Mouse (Mus musculus) embryonic facial prominence, embryonic 12.5 days (tissue): ENCODE results near the gene Itga10. TPM values are rescaled to one million over a fixed set of nuclear protein-coding genes. Genes with fewer than 3 reads are reported as not detected.
"Not testable (repeated sequence)": the region's sequence is repeated elsewhere in the genome, so short reads cannot be mapped to it uniquely, and the experiment has no call there.

Source experiments
- ATAC-seq: fragments of 200-750 bp; cut with Nextera tagmentation; 2 replicates; pipeline ENCODE4 v1.8.0; 2017; ENCODE audit not compliant: insufficient number of reproducible peaks, insufficient read depth, low FRiP score, low TSS enrichment
- H3K27ac ChIP-seq: fragments of 300-500 bp; sonication (generic); 2 replicates; pipeline ENCODE4 v1.5.1; 2016; ENCODE audit warnings: mild to moderate bottlenecking
- H3K27me3 ChIP-seq: fragments of 300-500 bp; sonication (generic); 2 replicates; pipeline ENCODE4 v1.6.1; 2016; ENCODE audit warnings: mild to moderate bottlenecking, moderate library complexity
- H3K36me3 ChIP-seq: fragments of 300-500 bp; sonication (generic); 2 replicates; pipeline ENCODE4 v1.6.1; 2016; ENCODE audit warnings: mild to moderate bottlenecking
- H3K4me1 ChIP-seq: fragments of 300-500 bp; sonication (generic); 2 replicates; pipeline ENCODE4 v1.6.1; 2016
- H3K4me2 ChIP-seq: fragments of 300-500 bp; sonication (generic); replicated peaks from 2 replicates; pipeline ENCODE4 v1.6.1; 2016; ENCODE audit warnings: mild to moderate bottlenecking, moderate library complexity
- H3K4me3 ChIP-seq: fragments of 300-500 bp; sonication (generic); 2 replicates; pipeline ENCODE4 v1.5.1; 2016; ENCODE audit warnings: mild to moderate bottlenecking
- H3K9ac ChIP-seq: fragments of 300-500 bp; sonication (generic); 2 replicates; pipeline ENCODE4 v1.6.1; 2016; ENCODE audit warnings: mild to moderate bottlenecking, moderate library complexity
- H3K9me3 ChIP-seq: fragments of 300-500 bp; sonication (generic); 2 replicates; pipeline ENCODE4 v1.6.1; 2016; ENCODE audit warnings: mild to moderate bottlenecking, moderate library complexity
- WGBS: fragments of 180-500 bp; shearing (Covaris S2); methylation state at CpG from one replicate; pipeline ENCODE4 v1.1.7; 2016; 5-methylcytosine and 5-hydroxymethylcytosine counted together
- polyA plus RNA-seq: library from polyadenylated mRNA; unstranded; fragments of >200 nt; fragmentation: Nextera tagmentation; extraction: Ambion mirVana; gene quantifications from 2 replicates; pipeline ENCODE4 v1.2.1, GENCODE M21; 2016

The Itga10 gene
- polyA plus RNA-seq, 1 experiment from 2014 or later: 0.81 TPM

DNA sequence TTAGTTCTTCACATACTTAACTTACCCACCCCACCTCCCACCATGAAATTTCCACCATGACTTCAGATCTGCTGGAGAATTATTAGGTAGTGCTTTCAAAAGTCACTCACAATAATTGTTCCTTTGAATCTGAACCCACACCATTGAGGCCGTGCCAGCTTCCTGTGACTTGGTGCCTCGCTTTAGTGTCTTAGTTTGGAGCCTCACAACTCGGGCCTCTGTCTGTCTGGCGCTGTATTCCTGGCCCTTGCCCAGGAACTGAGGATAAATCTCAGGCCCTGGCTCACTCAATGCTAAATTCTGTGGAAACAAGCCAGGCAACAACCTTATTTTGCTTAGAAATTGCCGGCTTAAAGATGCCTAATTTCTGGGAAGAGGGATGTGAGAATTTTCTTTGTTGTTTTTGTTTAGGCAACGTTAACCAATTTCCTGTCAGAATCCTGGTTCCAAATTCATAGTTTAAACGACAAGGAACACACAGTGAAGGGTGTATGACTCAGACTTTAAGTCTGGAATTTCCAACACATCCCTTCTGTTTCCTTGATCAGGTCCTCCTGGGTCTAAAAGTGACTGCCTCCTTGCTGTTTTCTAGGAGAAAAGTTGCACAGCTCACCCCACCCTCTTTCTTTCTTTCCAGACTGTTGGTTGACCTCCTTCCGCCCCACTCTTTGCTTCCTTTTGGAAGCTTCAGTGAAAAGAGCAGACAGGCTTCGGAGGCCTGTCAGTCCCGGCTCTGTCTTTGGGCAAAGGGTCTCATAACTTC is 43.3 kb upstream of the Itga10 start:
- 24% methylated on average over 10 of the region's 10 CpGs for WGBS
- H3K4me2 ChIP-seq: peak overlapping the region; percentile 65
- H3K27ac ChIP-seq: peak overlapping the region; percentile 97
- ATAC-seq: no peak
- no peaks in the 10 kb centered on the region for H3K9me3 ChIP-seq
- no peaks in the 10 kb centered on the region for H3K36me3 ChIP-seq
- H3K27me3 ChIP-seq: peaks cover 6% of the 10 kb centered on the region; the same call in 1 of the 2 replicates
- H3K4me1 ChIP-seq: peaks cover 46% of the 10 kb centered on the region
- H3K9ac ChIP-seq: peak overlapping the region; percentile 95
- peak overlapping the region; percentile 89 for H3K4me3 ChIP-seq

DNA sequence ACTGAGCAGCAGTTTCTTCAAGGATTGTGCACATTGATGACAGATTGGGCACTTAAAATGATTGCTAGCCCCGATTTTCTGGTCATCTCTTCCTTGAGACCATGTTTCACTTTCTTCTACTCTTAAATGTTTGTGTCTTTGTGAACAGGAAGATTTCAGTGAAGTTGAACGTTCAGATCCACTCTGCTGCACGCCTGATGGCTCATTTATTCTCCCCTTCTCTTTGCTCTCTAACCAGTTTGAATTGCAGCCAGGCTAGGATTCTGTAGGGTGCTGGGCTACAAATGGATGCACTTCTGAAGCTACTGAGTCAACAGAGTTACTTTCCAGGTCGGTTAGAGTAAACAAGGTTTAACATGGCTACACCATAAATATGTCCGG is 42.7 kb upstream of the Itga10 start:
- Histone ChIP-seq H3K27ac (peak overlapping the region; percentile 97), H3K27me3 (peaks cover 6% of the 10 kb centered on the region; the same call in 1 of the 2 replicates), H3K4me2 (peak overlapping the region; percentile 65), H3K9ac (peak overlapping the region; percentile 95), H3K4me3 (peak overlapping the region; percentile 89), H3K36me3 (no peaks in the 10 kb centered on the region), H3K4me1 (peaks cover 42% of the 10 kb centered on the region), H3K9me3 (no peaks in the 10 kb centered on the region)
- no peak for ATAC-seq
- WGBS: 46% methylated on average over 5 of the region's 5 CpGs

DNA sequence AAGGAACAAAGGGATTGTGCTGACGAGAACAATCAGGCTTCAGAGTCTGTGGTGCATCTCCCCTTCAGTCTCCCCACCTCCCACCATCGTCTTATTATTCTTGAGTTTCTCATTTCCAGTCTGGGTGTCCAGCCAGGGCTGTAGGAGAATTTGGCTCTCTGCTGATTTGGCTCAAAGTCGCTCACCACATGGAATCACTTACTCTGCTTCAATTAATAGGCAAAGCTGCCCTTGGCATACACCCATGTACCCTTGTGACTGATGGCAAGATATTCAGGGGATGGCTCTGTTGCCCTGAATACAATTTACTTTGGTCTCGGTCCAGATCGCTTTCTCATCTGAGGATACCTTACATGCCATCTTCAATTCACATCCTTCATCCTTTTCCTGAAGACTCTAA is 42.1 kb upstream of the Itga10 start:
- peak overlapping the region; percentile 95; the same call in 1 of the 2 replicates for H3K9ac ChIP-seq
- H3K4me3 ChIP-seq: peak overlapping the region; percentile 89
- H3K27ac ChIP-seq: peak overlapping the region; percentile 97
- peaks cover 6% of the 10 kb centered on the region; the same call in 1 of the 2 replicates for H3K27me3 ChIP-seq
- H3K9me3 ChIP-seq: no peaks in the 10 kb centered on the region
- ATAC-seq: no peak
- H3K4me2 ChIP-seq: peak overlapping the region; percentile 65
- peaks cover 39% of the 10 kb centered on the region for H3K4me1 ChIP-seq
- WGBS: 53% methylated on average over 5 of the region's 5 CpGs
- no peaks in the 10 kb centered on the region for H3K36me3 ChIP-seq

DNA sequence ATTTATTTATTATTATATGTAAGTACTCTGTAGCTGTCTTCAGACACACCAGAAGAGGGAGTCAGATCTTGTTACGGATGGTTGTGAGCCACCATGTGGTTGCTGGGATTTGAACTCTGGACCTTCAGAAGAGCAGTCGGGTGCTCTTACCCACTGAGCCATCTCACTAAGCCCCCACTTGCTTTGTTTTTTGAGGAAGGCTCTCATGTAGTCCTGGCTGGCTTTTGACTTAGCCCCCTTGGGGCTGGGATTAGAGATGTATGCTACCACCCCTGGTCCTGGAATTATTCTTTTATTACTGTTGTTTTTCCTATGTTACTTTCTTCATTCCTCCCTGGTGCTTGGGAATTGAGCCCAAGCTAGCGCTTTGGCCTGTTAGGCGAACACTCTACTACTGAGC is 39.4 kb upstream of the Itga10 start:
- 87% methylated on average over 4 of the region's 4 CpGs for WGBS
- not testable (repeated sequence) for H3K27me3 ChIP-seq, H3K9me3 ChIP-seq, H3K4me3 ChIP-seq, H3K36me3 ChIP-seq, H3K9ac ChIP-seq, ATAC-seq, H3K27ac ChIP-seq, H3K4me2 ChIP-seq
- peaks cover 25% of the 10 kb centered on the region for H3K4me1 ChIP-seq

DNA sequence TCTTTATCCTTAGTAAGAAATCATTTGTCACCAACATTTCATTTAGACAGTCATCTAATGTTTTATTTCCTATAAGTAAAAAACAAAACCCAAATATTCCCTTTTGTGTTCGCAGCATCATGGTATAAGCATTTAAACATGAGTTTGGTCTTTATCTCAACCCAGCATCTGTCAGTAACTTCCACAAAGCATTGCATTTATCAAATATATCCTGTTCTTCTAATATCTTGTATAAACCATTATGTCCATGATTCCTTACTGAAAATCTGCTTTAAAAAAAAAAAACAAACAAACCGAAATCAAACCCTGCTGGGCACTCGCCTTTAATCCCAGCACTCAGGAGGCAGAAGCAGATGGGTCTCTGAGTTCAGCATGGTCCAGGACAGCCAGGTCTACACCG is 38.8 kb upstream of the Itga10 start:
- no peak overlapping the region for H3K4me2 ChIP-seq
- 89% methylated on average over 4 of the region's 4 CpGs for WGBS
- peaks cover 25% of the 10 kb centered on the region for H3K4me1 ChIP-seq
- no peak overlapping the region for H3K9ac ChIP-seq
- no peak overlapping the region for H3K27ac ChIP-seq
- H3K4me3 ChIP-seq: no peak overlapping the region
- ATAC-seq: no peak
- H3K36me3 ChIP-seq: no peaks in the 10 kb centered on the region
- no peaks in the 10 kb centered on the region for H3K9me3 ChIP-seq
- H3K27me3 ChIP-seq: no peaks in the 10 kb centered on the region

DNA sequence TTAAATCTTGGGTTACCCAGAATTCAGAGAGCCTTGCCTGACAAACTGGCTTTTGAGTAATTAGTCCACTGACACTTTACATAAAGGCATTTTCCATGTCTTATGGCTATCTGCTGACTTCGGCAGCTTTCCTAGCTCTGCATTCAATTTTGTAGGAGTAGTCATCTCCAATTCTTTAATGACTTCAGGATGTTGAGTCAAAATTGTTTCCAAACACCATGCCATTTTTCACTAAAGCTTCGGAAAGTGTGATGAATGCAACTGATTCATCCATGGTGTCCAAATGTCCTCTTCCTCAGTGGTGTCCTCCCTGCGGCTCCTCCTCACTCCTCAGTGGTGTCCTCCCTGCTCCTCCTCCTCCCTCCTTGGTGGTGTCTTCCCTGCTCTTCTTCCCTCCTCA is 27.4 kb upstream of the Itga10 start:
- Histone ChIP-seq H3K4me3 (no peak overlapping the region), H3K4me1 (no peaks in the 10 kb centered on the region), H3K4me2 (no peak overlapping the region), H3K27ac (no peak overlapping the region), H3K36me3 (peaks cover 51% of the 10 kb centered on the region), H3K27me3 (no peaks in the 10 kb centered on the region), H3K9ac (no peak overlapping the region), H3K9me3 (no peaks in the 10 kb centered on the region)
- WGBS: 59% methylated on average over 3 of the region's 3 CpGs
- no peak for ATAC-seq

DNA sequence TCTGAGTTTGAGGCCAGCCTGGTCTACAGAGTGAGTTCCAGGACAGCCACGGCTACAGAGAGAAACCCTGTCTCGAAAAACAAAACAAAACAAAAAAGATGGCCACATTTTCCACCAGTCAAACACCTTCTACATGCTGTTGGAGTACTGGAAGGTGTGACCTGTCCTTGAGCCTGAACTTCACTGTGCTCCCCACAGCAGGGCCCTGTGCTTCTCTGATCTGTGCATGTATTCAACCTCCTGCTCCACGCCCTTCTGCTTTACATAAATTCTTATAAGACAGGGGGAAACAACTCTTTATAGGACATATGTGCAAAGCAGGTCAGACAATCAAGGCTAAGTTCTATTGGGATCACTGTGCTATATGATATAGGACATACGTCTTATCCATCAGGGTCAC is 22.2 kb upstream of the Itga10 start:
- Histone ChIP-seq H3K27ac (no peak overlapping the region), H3K9me3 (no peaks in the 10 kb centered on the region), H3K27me3 (no peaks in the 10 kb centered on the region), H3K36me3 (peaks cover 48% of the 10 kb centered on the region), H3K9ac (no peak overlapping the region), H3K4me3 (no peak overlapping the region), H3K4me1 (no peaks in the 10 kb centered on the region), H3K4me2 (no peak overlapping the region)
- WGBS: 94% methylated on average over 4 of the region's 4 CpGs
- ATAC-seq: no peak

DNA sequence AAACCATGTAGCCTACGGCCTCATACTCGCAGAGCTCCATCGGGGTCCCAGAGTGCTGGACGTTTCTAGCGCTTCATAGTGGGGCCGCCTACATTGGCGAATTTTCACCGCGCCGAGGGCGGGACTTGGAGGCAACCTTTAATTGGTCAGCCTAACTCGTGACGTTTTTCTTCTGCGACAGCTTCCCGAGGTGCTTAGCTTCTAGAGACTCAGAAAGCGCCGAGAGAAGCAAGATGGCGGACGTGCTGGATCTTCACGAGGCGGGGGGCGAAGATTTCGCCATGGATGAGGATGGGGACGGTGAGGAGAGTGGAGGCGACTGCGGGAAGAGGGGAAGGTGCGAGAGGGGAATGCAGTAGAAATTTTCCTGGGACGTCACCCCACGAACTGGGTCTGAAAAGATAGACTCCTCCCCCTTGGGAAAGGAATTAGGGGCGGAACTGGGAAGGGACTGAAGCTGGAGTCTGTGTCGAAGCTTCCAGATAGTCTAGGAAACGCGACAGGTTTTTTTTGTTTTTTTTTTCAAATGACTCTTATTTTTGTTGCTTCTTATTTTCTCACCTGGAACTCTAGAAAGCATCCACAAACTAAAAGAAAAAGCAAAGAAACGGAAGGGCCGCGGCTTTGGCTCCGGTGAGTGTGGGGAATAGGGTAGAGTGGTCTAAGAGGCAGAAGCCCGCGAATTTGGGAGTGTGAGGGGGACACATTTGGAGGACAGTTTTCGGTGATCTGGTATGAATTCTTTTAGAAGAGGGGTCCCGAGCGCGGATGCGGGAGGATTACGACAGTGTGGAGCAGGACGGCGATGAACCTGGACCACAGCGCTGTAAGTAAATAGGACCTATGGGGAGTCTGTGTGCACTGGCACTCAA is 15.4 kb upstream of the Itga10 start, which contains the start of gene Rbm8a:
Gene Rbm8a (plus strand): TSS at position 205 of the 872 bp plus-strand sequence.
- Histone ChIP-seq H3K4me2 (peak within 1 kb of the TSS; percentile 73), H3K9me3 (no peaks in the 10 kb centered on the region), H3K27ac (peak within 1 kb of the TSS; percentile 77), H3K27me3 (no peaks in the 10 kb centered on the region), H3K9ac (peak within 1 kb of the TSS; percentile 74), H3K4me1 (peaks cover 18% of the 10 kb centered on the region), H3K4me3 (peak within 1 kb of the TSS; percentile 70), H3K36me3 (peaks cover 21% of the 10 kb centered on the region)
- ATAC-seq: peak; percentile 92
- WGBS: under 1% methylated on average over 48 of the region's 48 CpGs

DNA sequence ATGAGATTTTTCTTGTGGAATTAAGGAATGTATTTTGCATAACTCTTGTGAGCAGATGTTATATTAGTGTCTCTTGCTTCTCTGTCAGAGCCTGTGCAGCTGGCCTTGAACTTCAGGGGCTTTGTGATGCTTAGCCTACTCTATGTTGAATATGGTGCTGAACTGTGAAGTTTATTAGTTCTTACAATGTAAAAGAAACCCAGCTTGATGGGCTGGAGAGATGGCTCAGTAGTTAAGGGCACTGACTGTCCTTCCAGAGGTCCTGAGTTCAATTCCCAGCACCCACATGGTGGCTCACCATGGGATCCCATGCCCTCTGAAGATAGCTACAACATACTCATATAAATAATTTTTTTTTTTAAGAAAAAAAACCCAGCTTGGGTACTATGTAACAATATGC is 13.3 kb upstream of the Itga10 start:
- peaks cover 27% of the 10 kb centered on the region for H3K4me1 ChIP-seq
- no peak for ATAC-seq
- H3K9me3 ChIP-seq: no peaks in the 10 kb centered on the region
- no peak overlapping the region for H3K4me2 ChIP-seq
- H3K27ac ChIP-seq: no peak overlapping the region
- no peak overlapping the region for H3K9ac ChIP-seq
- H3K27me3 ChIP-seq: no peaks in the 10 kb centered on the region
- H3K36me3 ChIP-seq: peaks cover 15% of the 10 kb centered on the region
- H3K4me3 ChIP-seq: no peak overlapping the region

DNA sequence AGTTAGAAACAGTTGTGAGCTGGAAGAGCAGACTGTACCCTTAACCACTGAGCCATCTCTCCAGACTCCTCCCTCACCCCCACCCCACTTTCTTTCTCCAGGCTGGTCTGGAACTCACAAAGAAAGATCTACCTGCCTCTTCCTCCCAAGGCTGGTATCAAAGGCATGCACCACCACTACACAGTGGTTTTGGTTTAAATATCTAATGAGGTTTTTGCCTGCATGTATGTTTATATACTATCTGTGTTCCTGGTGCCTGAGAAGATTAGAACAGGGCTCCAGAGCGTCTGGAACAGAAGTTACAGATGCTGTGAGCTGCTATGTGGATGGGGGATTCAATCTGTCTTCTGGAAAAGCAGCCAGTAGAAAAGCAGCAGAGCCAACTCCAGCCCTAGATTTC is 11.4 kb upstream of the Itga10 start:
- WGBS: 77% methylated on average over 1 of the region's 1 CpGs
- Histone ChIP-seq H3K9ac (no peak overlapping the region), H3K27me3 (no peaks in the 10 kb centered on the region), H3K4me2 (no peak overlapping the region), H3K9me3 (no peaks in the 10 kb centered on the region), H3K36me3 (peaks cover 32% of the 10 kb centered on the region), H3K4me1 (peaks cover 22% of the 10 kb centered on the region), H3K27ac (no peak overlapping the region), H3K4me3 (no peak overlapping the region)
- no peak for ATAC-seq

DNA sequence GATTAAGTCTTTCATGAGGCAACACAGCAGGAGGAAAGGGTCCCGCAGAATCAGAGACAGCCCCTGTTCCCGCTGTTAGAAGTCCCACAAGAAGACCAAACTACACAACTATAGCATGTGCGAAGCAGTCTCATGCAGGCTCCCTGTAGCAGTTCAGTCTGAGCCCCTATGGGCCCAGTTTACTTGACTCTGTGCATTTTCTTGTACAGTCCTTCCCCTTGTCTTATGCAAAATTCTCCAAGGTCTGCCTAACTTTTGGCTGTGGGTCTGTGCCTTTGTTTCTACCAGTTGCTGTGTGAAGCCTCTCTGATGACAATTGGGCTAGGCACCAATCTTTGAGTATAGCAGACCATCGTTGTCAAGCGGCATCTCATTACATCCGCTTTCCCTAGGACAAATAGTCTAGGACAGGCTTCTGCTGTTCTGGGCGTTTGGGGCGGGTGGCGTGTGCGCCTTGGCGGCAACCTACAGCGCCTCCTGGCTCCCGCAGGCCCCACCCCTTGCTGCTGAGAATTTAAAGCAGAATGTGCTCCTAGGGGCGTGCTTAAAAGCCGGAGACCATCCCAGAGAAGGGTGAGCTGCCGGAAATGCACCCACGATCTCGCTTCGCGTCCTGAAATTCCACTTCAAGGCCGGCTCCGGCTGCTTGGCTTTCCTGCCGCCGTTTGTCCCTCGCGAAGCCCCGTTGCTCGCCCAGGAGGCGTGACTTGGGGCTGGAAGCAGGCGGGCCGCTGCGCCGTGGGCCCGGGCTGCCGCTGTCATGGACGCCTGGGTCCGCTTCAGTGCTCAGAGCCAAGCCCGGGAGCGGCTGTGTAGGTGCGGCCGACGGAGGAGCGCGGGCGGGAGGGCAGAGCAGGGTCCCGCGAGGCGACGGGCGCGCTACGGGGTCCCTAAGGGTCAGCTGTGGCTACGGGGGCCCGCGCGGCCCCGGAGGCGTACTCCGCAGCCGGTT is 10.2 kb upstream of the Itga10 start, which contains the start of the genes Pex11b and Gm42957:
Gene Pex11b (plus strand): TSS at position 449 of the 952 bp plus-strand sequence.
Gene Gm42957 (plus strand): TSS at position 547 of the 952 bp plus-strand sequence.
- Histone ChIP-seq H3K27ac (peak within 1 kb of the TSS; percentile 91), H3K36me3 (peaks cover 44% of the 10 kb centered on the region), H3K4me2 (peak within 1 kb of the TSS; percentile 60), H3K4me3 (peak within 1 kb of the TSS; percentile 91), H3K9me3 (no peaks in the 10 kb centered on the region), H3K4me1 (peaks cover 21% of the 10 kb centered on the region), H3K27me3 (no peaks in the 10 kb centered on the region), H3K9ac (peak within 1 kb of the TSS; percentile 98)
- WGBS: 2% methylated on average over 60 of the region's 60 CpGs
- peak; percentile 80 for ATAC-seq
